In genomic region chr4:132464255-132464613, GRCm38 (mm10) we compare ENCODE assay signal across 8 mouse cellular contexts. TPM values are rescaled to one million over a fixed set of nuclear protein-coding genes. Genes with fewer than 3 reads are reported as not detected.
DNase-seq lines count a peak whose midpoint lies in the region; ATAC-seq and TF ChIP-seq lines count a peak whose summit lies in the region.

No protein-coding gene starts in this region.

- ATAC-seq in CD4-positive, CD25-positive, alpha-beta regulatory T cell, adult 4 months: peak; percentile 26
- peak; percentile 39 for ATAC-seq in forebrain, embryonic 11.5 days (replicated peaks; ENCODE audit: low FRiP score)
- ATAC-seq in liver, embryonic 14.5 days (ENCODE audit: insufficient read depth): no peak

- peaks cover 19% of the 10 kb centered on the region for H3K36me3 ChIP-seq in heart, embryonic 10.5 days
- peaks cover 4% of the 10 kb centered on the region for H3K36me3 ChIP-seq in forebrain, embryonic 11.5 days (ENCODE audit: control insufficient read depth, insufficient read depth, low read length)
- H3K36me3 ChIP-seq in liver, embryonic 14.5 days (replicated peaks; ENCODE audit: control insufficient read depth, insufficient read depth, low read depth): peaks cover 23% of the 10 kb centered on the region

- peak overlapping the region; percentile 83; the same call in 1 of the 2 replicates for H3K4me2 ChIP-seq in forebrain, embryonic 11.5 days (ENCODE audit: low read depth, low read length, severe bottlenecking)
- peak overlapping the region; percentile 78 for H3K4me2 ChIP-seq in liver, embryonic 14.5 days (ENCODE audit: low read depth)

- H3K9ac ChIP-seq in forebrain, embryonic 11.5 days (ENCODE audit: low read length): peak overlapping the region; percentile 80
- peak overlapping the region; percentile 10 for H3K9ac ChIP-seq in liver, embryonic 14.5 days (replicated peaks)

- no peaks in the 10 kb centered on the region for H3K27me3 ChIP-seq in heart, embryonic 10.5 days (ENCODE audit: insufficient read depth, poor library complexity, severe bottlenecking)
- H3K27me3 ChIP-seq in forebrain, embryonic 11.5 days (ENCODE audit: control insufficient read depth, insufficient read depth, low read length): no peaks in the 10 kb centered on the region
- no peaks in the 10 kb centered on the region for H3K27me3 ChIP-seq in liver, embryonic 14.5 days (ENCODE audit: control insufficient read depth, insufficient read depth, low read length)

- no peak for TF ChIP-seq CTCF in liver, embryonic 14.5 days (IDR thresholded peaks at IDR 0.05; ENCODE audit: low read depth)

- no peaks in the 10 kb centered on the region for H3K9me3 ChIP-seq in heart, embryonic 10.5 days
- no peaks in the 10 kb centered on the region for H3K9me3 ChIP-seq in forebrain, embryonic 11.5 days (ENCODE audit: control insufficient read depth, low read length)
- H3K9me3 ChIP-seq in liver, embryonic 14.5 days (ENCODE audit: control insufficient read depth, low read length): no peaks in the 10 kb centered on the region

- 4% methylated on average over 5 of the region's 5 CpGs for WGBS in heart, embryonic 10.5 days
- 4% methylated on average over 5 of the region's 5 CpGs for WGBS in forebrain, embryonic 11.5 days
- WGBS in liver, embryonic 14.5 days (ENCODE audit: insufficient replicate concordance): 2% methylated on average over 5 of the region's 5 CpGs

- H3K4me1 ChIP-seq in heart, embryonic 10.5 days: peaks cover 14% of the 10 kb centered on the region; the same call in 1 of the 2 replicates
- H3K4me1 ChIP-seq in forebrain, embryonic 11.5 days (replicated peaks; ENCODE audit: control insufficient read depth, insufficient read depth, low read length): 0 out of 2 replicates have a peak, but pooled peaks cover 2% of the 10 kb centered on the region
- H3K4me1 ChIP-seq in liver, embryonic 14.5 days (replicated peaks; ENCODE audit: control insufficient read depth in 2 of 2, insufficient read depth in 2 of 2, low read length in 1 of 2): peaks cover 7% of the 10 kb centered on the region in 2 experiments

- no peak for DNase-seq in heart, embryonic 10.5 days (ENCODE audit: low spot score)
- DNase-seq in heart, postnatal 25 days (ENCODE audit: low spot score): no peak
- DNase-seq in forebrain, embryonic 11.5 days (ENCODE audit: low spot score): no peak
- no peak for DNase-seq in liver, embryonic 14.5 days (ENCODE audit: low read depth in 3 of 3, low spot score in 3 of 3)
- DNase-seq in right cerebral cortex, postnatal 10 days (ENCODE audit: low spot score in 2 of 2): no peak
- DNase-seq in urinary bladder, adult 18-20 months (ENCODE audit: low spot score in 2 of 2): no peak
- no peak for DNase-seq in right cerebral cortex, postnatal 4 days

- intact Hi-C loops in heart, postnatal 25 days (cut with DNase I): loop anchor here (5.0 kb wide), 1 partner anchor 42 kb away; the partner anchor contains the start of gene Phactr4

- H3K27ac ChIP-seq in heart, embryonic 10.5 days: peak overlapping the region; percentile 84
- no peak overlapping the region for H3K27ac ChIP-seq in forebrain, embryonic 11.5 days (ENCODE audit: low read depth, low read length)
- peak overlapping the region; percentile 4 for H3K27ac ChIP-seq in liver, embryonic 14.5 days

- no peak for TF ChIP-seq EP300 in liver, embryonic 14.5 days (IDR thresholded peaks at IDR 0.05; ENCODE audit: low read depth)

- peak overlapping the region; percentile 83 for H3K4me3 ChIP-seq in heart, embryonic 10.5 days
- H3K4me3 ChIP-seq in forebrain, embryonic 11.5 days (ENCODE audit: low read depth, low read length): peak overlapping the region; percentile 91
- peak overlapping the region; percentile 75 to 87; a peak in 3 of 4 replicates for H3K4me3 ChIP-seq in liver, embryonic 14.5 days (ENCODE audit: insufficient read depth in 1 of 2, low read depth in 2 of 2, low read length in 2 of 2)

RNA-seq across cellular contexts. Expression of gene Med18, which starts 0.5 kb away (rescaled TPM):
- 16.2 and 22.5 TPM in 2 replicates for polyA plus RNA-seq in heart, embryonic 10.5 days (2016; fragmentation: Nextera tagmentation; extraction: Ambion mirVana)
- total RNA-seq in heart, postnatal 25 days (2021): 1 to 10 TPM; 4.4 to 4.8 TPM
- 10 to 100 TPM; 24.7 to 30.1 TPM for polyA plus RNA-seq in CD4-positive, CD25-positive, alpha-beta regulatory T cell, adult 4 months (2017; shearing (Covaris generic))
- 27.2 and 31.8 TPM in 2 replicates for polyA plus RNA-seq in forebrain, embryonic 11.5 days (2014; fragmentation: Nextera tagmentation; extraction: Ambion mirVana)
- 4.0 and 4.3 TPM in 2 replicates for polyA plus RNA-seq in liver, embryonic 14.5 days (2012; rRNA removed)
- polyA plus RNA-seq in liver, embryonic 14.5 days (2014; fragmentation: Nextera tagmentation; extraction: Ambion mirVana): 3.4 and 3.9 TPM in 2 replicates

RNA-seq across cellular contexts. Expression of gene Phactr4, which starts 41.9 kb away (rescaled TPM):
- polyA plus RNA-seq in heart, embryonic 10.5 days (2016; fragmentation: Nextera tagmentation; extraction: Ambion mirVana): 19.2 and 22.3 TPM in 2 replicates
- total RNA-seq in heart, postnatal 25 days (2021): 10 to 100 TPM; 23.2 to 23.4 TPM
- polyA plus RNA-seq in CD4-positive, CD25-positive, alpha-beta regulatory T cell, adult 4 months (2017; shearing (Covaris generic)): 1 to 10 TPM; 5.6 to 6.0 TPM
- polyA plus RNA-seq in forebrain, embryonic 11.5 days (2014; fragmentation: Nextera tagmentation; extraction: Ambion mirVana): 29.3 and 30.5 TPM in 2 replicates
- 6.2 and 7.4 TPM in 2 replicates for polyA plus RNA-seq in liver, embryonic 14.5 days (2012; rRNA removed)
- polyA plus RNA-seq in liver, embryonic 14.5 days (2014; fragmentation: Nextera tagmentation; extraction: Ambion mirVana): 10.9 and 14.0 TPM in 2 replicates

RNA-seq across cellular contexts. Expression of gene Sesn2, which starts 46.1 kb away (rescaled TPM):
- 9.6 and 10.1 TPM in 2 replicates for polyA plus RNA-seq in heart, embryonic 10.5 days (2016; fragmentation: Nextera tagmentation; extraction: Ambion mirVana)
- 1 to 10 TPM; 2.5 to 3.3 TPM for total RNA-seq in heart, postnatal 25 days (2021)
- polyA plus RNA-seq in CD4-positive, CD25-positive, alpha-beta regulatory T cell, adult 4 months (2017; shearing (Covaris generic)): 1 to 10 TPM; 1.6 to 2.4 TPM
- polyA plus RNA-seq in forebrain, embryonic 11.5 days (2014; fragmentation: Nextera tagmentation; extraction: Ambion mirVana): 9.4 and 9.5 TPM in 2 replicates
- polyA plus RNA-seq in liver, embryonic 14.5 days (2012; rRNA removed): 3.4 TPM in 2 replicates
- 3.3 and 4.1 TPM in 2 replicates for polyA plus RNA-seq in liver, embryonic 14.5 days (2014; fragmentation: Nextera tagmentation; extraction: Ambion mirVana)
